ENCODE assay signal across 8 mouse cellular contexts in the genomic region with DNA sequence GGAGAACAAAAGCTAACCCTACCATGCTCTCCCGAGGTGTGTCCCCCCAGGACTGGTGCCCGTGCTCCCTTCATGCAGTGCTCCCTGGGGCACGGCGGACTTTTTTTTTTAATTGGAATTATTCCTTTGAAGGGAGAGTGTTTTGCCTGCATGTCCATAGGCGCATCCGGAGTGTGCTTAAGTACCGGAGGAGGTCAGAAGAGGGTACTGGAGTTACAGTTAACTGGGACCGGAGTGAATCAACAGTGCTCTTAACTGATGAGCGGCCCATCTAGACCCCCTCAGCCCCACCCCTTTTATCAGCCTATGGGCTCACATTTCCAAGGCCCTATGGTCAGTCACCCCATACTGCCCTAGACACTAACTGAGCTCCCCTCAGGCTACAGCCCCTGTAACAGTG. TPM values are rescaled to one million over a fixed set of nuclear protein-coding genes. Genes with fewer than 3 reads are reported as not detected.
DNase-seq lines count a peak whose midpoint lies in the region; ATAC-seq and TF ChIP-seq lines count a peak whose summit lies in the region.

No protein-coding gene starts in this region.

- peaks cover 63% of the 10 kb centered on the region for H3K4me1 ChIP-seq in heart, embryonic 13.5 days
- peaks cover 22% of the 10 kb centered on the region for H3K4me1 ChIP-seq in neural tube, embryonic 12.5 days
- peaks cover 34% of the 10 kb centered on the region for H3K4me1 ChIP-seq in limb, embryonic 14.5 days (ENCODE audit: control insufficient read depth, insufficient read depth, low read length)
- peaks cover 60% of the 10 kb centered on the region for H3K4me1 ChIP-seq in stomach, embryonic 15.5 days

- H3K4me3 ChIP-seq in heart, embryonic 13.5 days, result peak overlapping the region; percentile 32
- H3K4me3 ChIP-seq in neural tube, embryonic 12.5 days, result no peak overlapping the region
- H3K4me3 ChIP-seq in limb, embryonic 14.5 days (replicated peaks; ENCODE audit: low read length), result no peak overlapping the region
- no peak overlapping the region for H3K4me3 ChIP-seq in stomach, embryonic 15.5 days (replicated peaks)

- TF ChIP-seq POLR2A in limb, embryonic 14.5 days (IDR thresholded peaks at IDR 0.05; ENCODE audit: borderline replicate concordance, extremely low read depth, insufficient read depth, insufficient read length), result no peak

- H3K9ac ChIP-seq in heart, embryonic 13.5 days, result peak overlapping the region; percentile 61
- no peak overlapping the region for H3K9ac ChIP-seq in neural tube, embryonic 12.5 days
- H3K9ac ChIP-seq in limb, embryonic 14.5 days (ENCODE audit: low read depth, low read length, severe bottlenecking), result no peak overlapping the region
- no peak overlapping the region for H3K9ac ChIP-seq in stomach, embryonic 15.5 days

- no peak for ATAC-seq in heart, embryonic 13.5 days (ENCODE audit: extremely low read depth, insufficient number of reproducible peaks, low FRiP score, low TSS enrichment)
- 0 out of 2 replicates have a peak, but pooled peaks have one; percentile 10 for ATAC-seq in neural tube, embryonic 12.5 days (ENCODE audit: low FRiP score, low read depth)
- no peak for ATAC-seq in limb, embryonic 14.5 days (ENCODE audit: low FRiP score, low read depth)
- ATAC-seq in stomach, embryonic 15.5 days (ENCODE audit: insufficient read depth, low FRiP score, low read depth), result no peak

- H3K9me3 ChIP-seq in heart, embryonic 13.5 days, result no peaks in the 10 kb centered on the region
- no peaks in the 10 kb centered on the region for H3K9me3 ChIP-seq in neural tube, embryonic 12.5 days
- H3K9me3 ChIP-seq in limb, embryonic 14.5 days (ENCODE audit: control insufficient read depth, low read length), result no peaks in the 10 kb centered on the region
- no peaks in the 10 kb centered on the region for H3K9me3 ChIP-seq in stomach, embryonic 15.5 days

- 46% methylated on average over 9 of the region's 9 CpGs for WGBS in heart, embryonic 13.5 days
- WGBS in neural tube, embryonic 12.5 days, result 76% methylated on average over 9 of the region's 9 CpGs
- 58% methylated on average over 9 of the region's 9 CpGs for WGBS in limb, embryonic 14.5 days
- 49% methylated on average over 9 of the region's 9 CpGs for WGBS in stomach, embryonic 15.5 days

- peak overlapping the region; percentile 55 for H3K27ac ChIP-seq in heart, embryonic 13.5 days (replicated peaks)
- H3K27ac ChIP-seq in neural tube, embryonic 12.5 days, result no peak overlapping the region
- H3K27ac ChIP-seq in limb, embryonic 14.5 days (replicated peaks; ENCODE audit: low read depth, low read length), result no peak overlapping the region
- H3K27ac ChIP-seq in stomach, embryonic 15.5 days, result peak overlapping the region; percentile 61

- H3K4me2 ChIP-seq in heart, embryonic 13.5 days, result peak overlapping the region; percentile 60
- H3K4me2 ChIP-seq in neural tube, embryonic 12.5 days (replicated peaks), result no peak overlapping the region
- 0 out of 2 replicates have a peak overlapping the region, but pooled peaks have one; percentile 11 for H3K4me2 ChIP-seq in limb, embryonic 14.5 days (replicated peaks; ENCODE audit: low read depth, low read length, severe bottlenecking)
- H3K4me2 ChIP-seq in stomach, embryonic 15.5 days, result peak overlapping the region; percentile 31

- intact Hi-C loops in heart, postnatal 36 days (cut with DNase I), result loop anchor here (1.0 to 5.0 kb wide), 3 partner anchors 293 to 470 kb away; no protein-coding TSS in a partner anchor

- DNase-seq in heart, postnatal 36 days, result no peak
- no peak for DNase-seq in neural tube, embryonic 10.5 days (ENCODE audit: extremely low spot score, low spot score)
- DNase-seq in limb, embryonic 14.5 days (ENCODE audit: low spot score), result no peak
- DNase-seq in spleen, adult 18-20 months, result no peak
- no peak for DNase-seq in testis, postnatal 10 days (ENCODE audit: low spot score)

- no peaks in the 10 kb centered on the region for H3K36me3 ChIP-seq in heart, embryonic 13.5 days
- no peaks in the 10 kb centered on the region for H3K36me3 ChIP-seq in neural tube, embryonic 12.5 days
- H3K36me3 ChIP-seq in limb, embryonic 14.5 days (ENCODE audit: control insufficient read depth, insufficient read depth, low read length), result no peaks in the 10 kb centered on the region
- no peaks in the 10 kb centered on the region for H3K36me3 ChIP-seq in stomach, embryonic 15.5 days

- H3K27me3 ChIP-seq in heart, embryonic 13.5 days (replicated peaks), result no peaks in the 10 kb centered on the region
- no peaks in the 10 kb centered on the region for H3K27me3 ChIP-seq in neural tube, embryonic 12.5 days (replicated peaks)
- no peaks in the 10 kb centered on the region for H3K27me3 ChIP-seq in limb, embryonic 14.5 days (ENCODE audit: control insufficient read depth, insufficient read depth, low read length)
- H3K27me3 ChIP-seq in stomach, embryonic 15.5 days (replicated peaks), result no peaks in the 10 kb centered on the region

RNA-seq across cellular contexts. Expression of a gene that starts 19.9 kb away (rescaled TPM):
- polyA plus RNA-seq in heart, embryonic 13.5 days (2015; fragmentation: Nextera tagmentation; extraction: Ambion mirVana), result 12.5 and 12.8 TPM in 2 replicates
- total RNA-seq in heart, postnatal 36 days (2021), result 10 to 100 TPM; 25.9 to 27.9 TPM
- polyA plus RNA-seq in neural tube, embryonic 12.5 days (2016; fragmentation: Nextera tagmentation; extraction: Ambion mirVana), result 13.2 and 14.2 TPM in 2 replicates
- 11.4 and 12.5 TPM in 2 replicates for polyA plus RNA-seq in limb, embryonic 14.5 days (2012; rRNA removed)
- 15.5 and 15.8 TPM in 2 replicates for polyA plus RNA-seq in limb, embryonic 14.5 days (2014; fragmentation: Nextera tagmentation; extraction: Ambion mirVana)
- polyA plus RNA-seq in stomach, embryonic 15.5 days (2015; fragmentation: Nextera tagmentation; extraction: Ambion mirVana), result 21.3 and 23.4 TPM in 2 replicates

Comparison
In these comparisons a context has a peak if more than half of its experiments do, and no peak if none do; other contexts are left out.
1. H3K27ac ChIP-seq: peak in heart, embryonic 13.5 days (single experiment) and stomach, embryonic 15.5 days (single experiment); none in neural tube, embryonic 12.5 days (single experiment) and limb, embryonic 14.5 days (single experiment).